ENCODE assay signal across 8 mouse cellular contexts in the genomic region with DNA sequence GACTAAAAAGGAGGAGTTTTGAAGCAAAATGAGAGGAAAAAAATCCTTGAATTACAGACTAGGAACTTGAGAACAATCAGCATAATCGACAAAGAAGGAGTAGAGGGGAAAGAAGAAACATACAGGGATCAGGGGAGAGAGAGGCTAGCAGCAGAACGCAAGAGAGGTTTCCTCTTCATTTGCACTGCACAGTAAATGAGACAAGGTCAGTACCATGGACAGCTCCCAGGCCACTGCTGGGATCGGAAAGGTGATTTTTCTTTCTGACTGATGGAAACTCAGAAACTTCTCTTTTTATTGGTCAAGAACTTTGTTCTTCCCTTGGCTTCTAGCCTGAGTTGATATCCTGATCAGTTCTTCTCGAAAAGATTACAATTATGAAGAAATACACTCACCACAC. TPM values are rescaled to one million over a fixed set of nuclear protein-coding genes. Genes with fewer than 3 reads are reported as not detected.
A peak's percentile ranks its signal among the peaks of the same experiment; 100 is the strongest.
DNase-seq lines count a peak whose midpoint lies in the region; ATAC-seq and TF ChIP-seq lines count a peak whose summit lies in the region.

No protein-coding gene starts in this region.

- peaks cover 4% of the 10 kb centered on the region; the same call in 1 of the 2 replicates for H3K4me1 ChIP-seq in forebrain, embryonic 14.5 days (ENCODE audit: control insufficient read depth, insufficient read depth, low read length)
- peaks cover 5% of the 10 kb centered on the region for H3K4me1 ChIP-seq in forebrain, embryonic 13.5 days
- H3K4me1 ChIP-seq in hindbrain, postnatal 0 days (ENCODE audit: insufficient read depth, low read length), result no peaks in the 10 kb centered on the region

- no peak overlapping the region for H3K4me3 ChIP-seq in forebrain, embryonic 14.5 days (ENCODE audit: low read depth, low read length)
- no peak overlapping the region for H3K4me3 ChIP-seq in forebrain, embryonic 13.5 days
- H3K4me3 ChIP-seq in hindbrain, postnatal 0 days (ENCODE audit: low read length), result no peak overlapping the region
- no peak overlapping the region for H3K4me3 ChIP-seq in myocyte

- no peaks in the 10 kb centered on the region for H3K9me3 ChIP-seq in forebrain, embryonic 14.5 days (replicated peaks; ENCODE audit: control insufficient read depth, low read length)
- H3K9me3 ChIP-seq in forebrain, embryonic 13.5 days (replicated peaks), result no peaks in the 10 kb centered on the region
- no peaks in the 10 kb centered on the region for H3K9me3 ChIP-seq in hindbrain, postnatal 0 days (ENCODE audit: low read length)

- H3K27me3 ChIP-seq in forebrain, embryonic 14.5 days (replicated peaks; ENCODE audit: control insufficient read depth, insufficient read depth, low read length), result no peaks in the 10 kb centered on the region
- peaks cover 6% of the 10 kb centered on the region; the same call in 1 of the 2 replicates for H3K27me3 ChIP-seq in forebrain, embryonic 13.5 days
- H3K27me3 ChIP-seq in hindbrain, postnatal 0 days (ENCODE audit: insufficient read depth, low read length), result no peaks in the 10 kb centered on the region
- no peaks in the 10 kb centered on the region for H3K27me3 ChIP-seq in myocyte (ENCODE audit: control insufficient read depth, insufficient read depth, insufficient read length)

- no peak for TF ChIP-seq CTCF in hindbrain, postnatal 0 days (IDR thresholded peaks at IDR 0.05; ENCODE audit: low read depth)

- no peak overlapping the region for H3ac ChIP-seq in myocyte (ENCODE audit: control insufficient read depth, insufficient read length)

- DNase-seq in forebrain, embryonic 14.5 days (ENCODE audit: low spot score), result peak; percentile 46
- peak; percentile 28 for DNase-seq in right cerebral cortex, postnatal 4 days
- DNase-seq in right cerebral cortex, postnatal 25 days, result no peak
- peak; percentile 51 for DNase-seq in hindbrain, postnatal 0 days (ENCODE audit: low spot score)
- DNase-seq in spleen, adult 12 weeks (ENCODE audit: low spot score), result no peak
- DNase-seq in right cerebral cortex, adult 2 months (ENCODE audit: low spot score in 2 of 2), result no peak

- TF ChIP-seq POLR2A in myocyte (IDR thresholded peaks at IDR 0.05; ENCODE audit: insufficient read length, low read depth), result no peak

- 13% methylated on average over 4 of the region's 4 CpGs for WGBS in forebrain, embryonic 14.5 days
- WGBS in forebrain, embryonic 13.5 days, result 6% methylated on average over 4 of the region's 4 CpGs
- 7% methylated on average over 4 of the region's 4 CpGs for WGBS in hindbrain, postnatal 0 days

- no peak overlapping the region for H3K27ac ChIP-seq in forebrain, embryonic 14.5 days (ENCODE audit: low read depth, low read length)
- no peak overlapping the region for H3K27ac ChIP-seq in forebrain, embryonic 13.5 days
- H3K27ac ChIP-seq in hindbrain, postnatal 0 days, result no peak overlapping the region

- H3K79me2 ChIP-seq in myocyte (ENCODE audit: control insufficient read depth, insufficient read depth), result no peaks in the 10 kb centered on the region

- H3K36me3 ChIP-seq in forebrain, embryonic 14.5 days (ENCODE audit: control insufficient read depth, insufficient read depth, low read length), result no peaks in the 10 kb centered on the region
- H3K36me3 ChIP-seq in forebrain, embryonic 13.5 days (ENCODE audit: poor library complexity, severe bottlenecking), result no peaks in the 10 kb centered on the region
- H3K36me3 ChIP-seq in hindbrain, postnatal 0 days (ENCODE audit: insufficient read depth, low read length), result no peaks in the 10 kb centered on the region
- H3K36me3 ChIP-seq in myocyte (ENCODE audit: control insufficient read depth, insufficient read depth), result no peaks in the 10 kb centered on the region

- H3K4me2 ChIP-seq in forebrain, embryonic 14.5 days (ENCODE audit: low read length), result no peak overlapping the region
- no peak overlapping the region for H3K4me2 ChIP-seq in forebrain, embryonic 13.5 days
- H3K4me2 ChIP-seq in hindbrain, postnatal 0 days (ENCODE audit: low read depth, low read length), result peak overlapping the region; percentile 73
- H3K4me2 ChIP-seq in myocyte (ENCODE audit: low read depth), result no peak overlapping the region

- no peak overlapping the region for H3K9ac ChIP-seq in forebrain, embryonic 14.5 days (ENCODE audit: low read length)
- H3K9ac ChIP-seq in forebrain, embryonic 13.5 days, result no peak overlapping the region
- no peak overlapping the region for H3K9ac ChIP-seq in hindbrain, postnatal 0 days (replicated peaks; ENCODE audit: low read length)

- ATAC-seq in forebrain, embryonic 14.5 days, result no peak
- no peak for ATAC-seq in forebrain, embryonic 13.5 days
- ATAC-seq in hindbrain, postnatal 0 days, result no peak

TF ChIP-seq in myocyte, 11 proteins besides CTCF, POLR2A, EP300 and RAD21:
- TF ChIP-seq REST (IDR thresholded peaks at IDR 0.05; ENCODE audit: insufficient read depth, insufficient read length), result peak; percentile 79
- TF ChIP-seq CEBPB (IDR thresholded peaks at IDR 0.05; ENCODE audit: insufficient read depth, poor library complexity, severe bottlenecking), result no peak
- TF ChIP-seq SRF (IDR thresholded peaks at IDR 0.05; ENCODE audit: control insufficient read depth, insufficient read length, low read depth), result no peak
- TF ChIP-seq USF1 (IDR thresholded peaks at IDR 0.05; ENCODE audit: low read depth), result no peak

RNA-seq across cellular contexts. Expression of gene Brinp1, which starts 1.4 kb away (rescaled TPM):
- 22.3 and 30.8 TPM in 2 replicates for polyA plus RNA-seq in forebrain, embryonic 14.5 days (2014; fragmentation: Nextera tagmentation; extraction: Ambion mirVana)
- polyA plus RNA-seq in forebrain, embryonic 13.5 days (2015; fragmentation: Nextera tagmentation; extraction: Ambion mirVana), result 15.4 and 16.5 TPM in 2 replicates
- 121 and 127 TPM in 2 replicates for total RNA-seq in hindbrain, postnatal 0 days (2014; rRNA removed)
- 80.5 and 84.2 TPM in 2 replicates for polyA plus RNA-seq in hindbrain, postnatal 0 days (2015; fragmentation: Nextera tagmentation; extraction: Ambion mirVana)
- 0.02 TPM for polyA plus RNA-seq in myocyte (2012; fragmentation: generic; extraction: Trizol)

Comparison
In these comparisons a context has a peak if more than half of its experiments do, and no peak if none do; other contexts are left out.
1. DNase-seq: peak in forebrain, embryonic 14.5 days (single experiment), right cerebral cortex, postnatal 4 days (single experiment) and hindbrain, postnatal 0 days (single experiment); none in right cerebral cortex, postnatal 25 days (single experiment), spleen, adult 12 weeks (single experiment) and right cerebral cortex, adult 2 months (0 of 2).
2. RNA of gene Brinp1, which starts 1.4 kb away (polyA plus RNA-seq): 80.5 to 84.2 TPM in hindbrain, postnatal 0 days, 22.3 to 30.8 TPM in forebrain, embryonic 14.5 days and 15.4 to 16.5 TPM in forebrain, embryonic 13.5 days; 0.02 TPM in myocyte (single experiment); every median in the first group is over 10 times any median in the second.